Mouse (Mus musculus): Measurements from ENCODE around the gene Gnb2. TPM values are rescaled to one million over a fixed set of nuclear protein-coding genes. Genes with fewer than 3 reads are reported as not detected.

The Gnb2 gene
- polyA plus RNA-seq, 1 experiment from 2014 or later = 386 TPM

DNA sequence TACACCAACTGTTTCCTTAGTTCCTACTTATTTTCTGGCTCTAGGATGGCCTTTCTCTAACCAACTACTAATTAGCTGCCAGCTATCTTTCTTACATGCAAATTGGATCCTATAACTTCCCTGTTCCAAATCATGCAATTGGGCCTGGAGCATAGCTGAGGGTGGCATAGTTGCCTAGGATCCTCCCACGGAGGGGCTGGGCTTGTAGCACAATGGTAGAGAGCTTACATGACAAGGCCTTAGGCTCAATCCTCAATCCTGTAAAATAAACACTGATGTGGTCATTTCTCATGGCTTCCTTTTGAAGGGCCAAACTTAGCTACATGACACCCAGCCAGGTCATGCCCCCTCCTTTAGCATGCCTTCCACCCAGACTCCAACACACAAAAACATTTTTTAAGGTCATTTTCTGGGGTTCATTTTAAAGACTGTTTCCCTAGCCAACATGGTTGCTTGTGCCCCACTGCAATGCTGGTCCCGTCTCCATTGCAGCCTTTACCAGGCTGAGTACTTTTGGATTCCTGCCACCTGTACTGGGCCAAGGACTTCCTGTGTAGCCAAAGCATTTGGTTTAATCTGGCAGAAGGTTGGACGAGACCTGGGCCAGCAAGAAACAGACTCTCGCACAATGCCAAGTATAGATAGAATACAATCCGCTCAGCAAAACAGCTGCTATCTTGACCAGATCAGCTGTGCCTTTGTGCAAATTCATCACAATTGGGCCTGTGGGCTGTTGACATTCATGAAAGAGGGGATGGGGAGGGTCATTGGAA is 8.6 kb upstream of the Gnb2 start:
- Histone ChIP-seq H3K9ac (ENCODE audit: low read depth, low read length) (no peak overlapping the region), H3K4me1 (replicated peaks; ENCODE audit: control insufficient read depth, insufficient read depth, low read length) (no peaks in the 10 kb centered on the region), H3K36me3 (ENCODE audit: control insufficient read depth, insufficient read depth) (no peaks in the 10 kb centered on the region), H3K4me2 (replicated peaks; ENCODE audit: low read depth) (no peak overlapping the region), H3K27me3 (replicated peaks; ENCODE audit: control insufficient read depth, insufficient read depth, low read length) (no peaks in the 10 kb centered on the region), H3K4me3 (ENCODE audit: low read depth, low read length) (no peak overlapping the region), H3K27ac (ENCODE audit: low read depth, low read length) (no peak overlapping the region), H3K9me3 (ENCODE audit: control insufficient read depth) (no peaks in the 10 kb centered on the region)
- no peak for ATAC-seq
- WGBS = 73% methylated on average over 5 of the region's 5 CpGs
- no peak for TF ChIP-seq CTCF (IDR thresholded peaks at IDR 0.05; ENCODE audit: low read depth)

- ATAC-seq = no peak
- Histone ChIP-seq H3K4me2 (replicated peaks; ENCODE audit: low read depth) (no peak overlapping the region), H3K27me3 (replicated peaks; ENCODE audit: control insufficient read depth, insufficient read depth, low read length) (no peaks in the 10 kb centered on the region), H3K9me3 (ENCODE audit: control insufficient read depth) (no peaks in the 10 kb centered on the region), H3K27ac (ENCODE audit: low read depth, low read length) (no peak overlapping the region), H3K9ac (ENCODE audit: low read depth, low read length) (no peak overlapping the region), H3K4me3 (ENCODE audit: low read depth, low read length) (no peak overlapping the region), H3K4me1 (replicated peaks; ENCODE audit: control insufficient read depth, insufficient read depth, low read length) (no peaks in the 10 kb centered on the region), H3K36me3 (ENCODE audit: control insufficient read depth, insufficient read depth) (no peaks in the 10 kb centered on the region)
- no peak for TF ChIP-seq CTCF (IDR thresholded peaks at IDR 0.05; ENCODE audit: low read depth)
- WGBS = 70% methylated on average over 6 of the region's 6 CpGs
These were observed 7.7 kb upstream of the Gnb2 start for GRCm38 (mm10) chr5:137540991-137541390.

GRCm38 (mm10) chr5:137539291-137539801 is 6.0 kb upstream of the Gnb2 start:
- ATAC-seq = 0 out of 2 replicates have a peak, but pooled peaks have one; percentile 31
- no peaks in the 10 kb centered on the region for H3K9me3 ChIP-seq (ENCODE audit: control insufficient read depth)
- no peak for TF ChIP-seq CTCF (IDR thresholded peaks at IDR 0.05; ENCODE audit: low read depth)
- H3K9ac ChIP-seq (ENCODE audit: low read depth, low read length) = no peak overlapping the region
- H3K27me3 ChIP-seq (replicated peaks; ENCODE audit: control insufficient read depth, insufficient read depth, low read length) = no peaks in the 10 kb centered on the region
- H3K27ac ChIP-seq (ENCODE audit: low read depth, low read length) = no peak overlapping the region
- WGBS = 58% methylated on average over 7 of the region's 7 CpGs
- H3K4me3 ChIP-seq (ENCODE audit: low read depth, low read length) = no peak overlapping the region
- H3K36me3 ChIP-seq (ENCODE audit: control insufficient read depth, insufficient read depth) = no peaks in the 10 kb centered on the region
- no peak overlapping the region for H3K4me2 ChIP-seq (replicated peaks; ENCODE audit: low read depth)
- 0 out of 2 replicates have a peak, but pooled peaks cover 3% of the 10 kb centered on the region for H3K4me1 ChIP-seq (replicated peaks; ENCODE audit: control insufficient read depth, insufficient read depth, low read length)

- H3K9ac ChIP-seq (ENCODE audit: low read depth, low read length) = no peak overlapping the region
- H3K27ac ChIP-seq (ENCODE audit: low read depth, low read length) = no peak overlapping the region
- H3K4me2 ChIP-seq (replicated peaks; ENCODE audit: low read depth) = no peak overlapping the region
- H3K9me3 ChIP-seq (ENCODE audit: control insufficient read depth) = no peaks in the 10 kb centered on the region
- no peaks in the 10 kb centered on the region for H3K36me3 ChIP-seq (ENCODE audit: control insufficient read depth, insufficient read depth)
- 0 out of 2 replicates have a peak, but pooled peaks cover 3% of the 10 kb centered on the region for H3K4me1 ChIP-seq (replicated peaks; ENCODE audit: control insufficient read depth, insufficient read depth, low read length)
- ATAC-seq = no peak
- H3K4me3 ChIP-seq (ENCODE audit: low read depth, low read length) = no peak overlapping the region
- 60% methylated on average over 4 of the region's 4 CpGs for WGBS
- H3K27me3 ChIP-seq (replicated peaks; ENCODE audit: control insufficient read depth, insufficient read depth, low read length) = no peaks in the 10 kb centered on the region
- no peak for TF ChIP-seq CTCF (IDR thresholded peaks at IDR 0.05; ENCODE audit: low read depth)
These were observed 4.2 kb upstream of the Gnb2 start for GRCm38 (mm10) chr5:137537461-137537860.

DNA sequence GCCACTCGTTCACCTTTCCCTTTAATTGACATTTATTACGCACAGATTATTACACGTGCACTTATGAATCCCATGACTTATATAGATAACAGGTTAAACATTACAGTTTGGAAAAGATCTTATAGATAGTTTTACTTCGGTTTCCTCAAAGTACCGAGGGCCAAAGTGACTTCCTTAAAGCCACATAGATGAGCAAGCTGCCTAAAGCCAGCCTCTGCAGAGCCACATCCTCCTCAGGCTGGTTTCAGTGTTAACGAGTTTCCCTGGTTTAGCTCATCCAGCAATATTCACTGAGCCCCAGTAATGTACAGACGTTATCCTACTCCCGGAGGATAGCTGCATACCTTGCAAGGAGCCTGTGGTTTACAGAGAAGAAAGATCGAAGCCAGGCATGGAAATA is 2.0 kb upstream of the Gnb2 start:
- TF ChIP-seq CTCF (IDR thresholded peaks at IDR 0.05; ENCODE audit: low read depth) = no peak
- 37% methylated on average over 9 of the region's 9 CpGs for WGBS
- Histone ChIP-seq H3K4me3 (ENCODE audit: low read depth, low read length) (no peak overlapping the region), H3K9me3 (ENCODE audit: control insufficient read depth) (no peaks in the 10 kb centered on the region), H3K4me1 (replicated peaks; ENCODE audit: control insufficient read depth, insufficient read depth, low read length) (0 out of 2 replicates have a peak, but pooled peaks cover 5% of the 10 kb centered on the region), H3K4me2 (replicated peaks; ENCODE audit: low read depth) (peak overlapping the region; percentile 38), H3K27ac (ENCODE audit: low read depth, low read length) (no peak overlapping the region), H3K27me3 (replicated peaks; ENCODE audit: control insufficient read depth, insufficient read depth, low read length) (no peaks in the 10 kb centered on the region), H3K9ac (ENCODE audit: low read depth, low read length) (no peak overlapping the region), H3K36me3 (ENCODE audit: control insufficient read depth, insufficient read depth) (peaks cover under 1% of the 10 kb centered on the region; the same call in 1 of the 2 replicates)
- ATAC-seq = no peak

GRCm38 (mm10) chr5:137534762-137535161 is 1.5 kb upstream of the Gnb2 start:
- peaks cover 6% of the 10 kb centered on the region; the same call in 1 of the 2 replicates for H3K36me3 ChIP-seq (ENCODE audit: control insufficient read depth, insufficient read depth)
- no peak overlapping the region for H3K4me3 ChIP-seq (ENCODE audit: low read depth, low read length)
- H3K27me3 ChIP-seq (replicated peaks; ENCODE audit: control insufficient read depth, insufficient read depth, low read length) = no peaks in the 10 kb centered on the region
- H3K4me1 ChIP-seq (replicated peaks; ENCODE audit: control insufficient read depth, insufficient read depth, low read length) = 0 out of 2 replicates have a peak, but pooled peaks cover 9% of the 10 kb centered on the region
- no peaks in the 10 kb centered on the region for H3K9me3 ChIP-seq (ENCODE audit: control insufficient read depth)
- ATAC-seq = no peak
- WGBS = 92% methylated on average over 3 of the region's 3 CpGs
- peak overlapping the region; percentile 3; the same call in 1 of the 2 replicates for H3K27ac ChIP-seq (ENCODE audit: low read depth, low read length)
- no peak for TF ChIP-seq CTCF (IDR thresholded peaks at IDR 0.05; ENCODE audit: low read depth)
- H3K9ac ChIP-seq (ENCODE audit: low read depth, low read length) = no peak overlapping the region
- H3K4me2 ChIP-seq (replicated peaks; ENCODE audit: low read depth) = no peak overlapping the region
